30 mouse cellular contexts compared by ENCODE assay signal in the genomic region with DNA sequence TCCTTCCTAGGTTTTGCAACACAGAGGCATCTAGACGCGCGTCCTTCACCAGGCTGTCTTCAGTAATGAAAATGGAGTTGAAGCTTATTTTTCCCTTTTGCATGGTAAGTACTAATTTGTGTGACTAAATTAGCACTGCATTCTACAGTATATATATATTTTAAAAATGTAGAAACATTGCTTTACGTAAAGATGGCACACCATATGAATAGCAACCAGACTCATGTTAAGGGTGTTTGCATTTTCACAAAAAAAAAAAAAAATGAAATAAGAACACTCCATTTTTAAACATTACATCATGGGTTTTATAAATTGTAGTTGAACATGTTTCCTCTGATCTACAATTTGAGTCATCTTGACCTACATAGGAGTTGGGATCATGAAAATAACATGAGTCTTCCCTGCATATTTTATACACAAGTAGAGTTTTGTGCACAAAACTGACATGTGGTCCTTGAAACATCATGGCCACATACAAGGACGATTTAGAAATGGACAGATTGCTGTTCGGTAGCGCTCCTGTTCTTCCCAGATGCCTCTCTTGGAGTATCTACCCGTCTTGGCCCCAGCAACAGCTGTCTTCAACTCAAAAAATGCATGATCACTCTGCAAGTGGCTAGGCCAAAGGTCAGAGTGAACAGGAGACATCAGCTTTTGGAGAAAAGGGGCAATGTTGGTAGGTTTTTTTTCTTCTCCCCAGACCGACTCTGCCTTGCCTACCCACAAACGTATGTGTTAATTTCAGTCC. TPM values are rescaled to one million over a fixed set of nuclear protein-coding genes. Genes with fewer than 3 reads are reported as not detected.
DNase-seq lines count a peak whose midpoint lies in the region; ATAC-seq and TF ChIP-seq lines count a peak whose summit lies in the region.
"Had no signal": no experiment of that assay in that cellular context is flagged by ENCODE, and none has a peak within 500 bp of the region (broad histone marks: within the 10 kb centered on the region; RNA-seq: fewer than 3 reads in every experiment).

No protein-coding gene starts in this region.

- no peaks in the 10 kb centered on the region for H3K9me3 ChIP-seq in forebrain, embryonic 16.5 days (ENCODE audit: control insufficient read depth, low read length)
- H3K9me3 ChIP-seq in forebrain, embryonic 15.5 days = no peaks in the 10 kb centered on the region
- H3K9me3 ChIP-seq: embryonic facial prominence, embryonic 13.5 days; heart, embryonic 12.5 days; hindbrain, embryonic 13.5 days; kidney, embryonic 15.5 days; midbrain, embryonic 13.5 days had no signal

- WGBS in forebrain, embryonic 16.5 days = 83% methylated on average over 10 of the region's 10 CpGs
- WGBS in forebrain, embryonic 15.5 days = 84% methylated on average over 10 of the region's 10 CpGs

- DNase-seq in layer of hippocampus, adult 9-11 months = peak; percentile 8
- no peak for DNase-seq in layer of hippocampus, adult 2 months (ENCODE audit: low spot score in 2 of 2)
- peak; percentile 31 to 68 for DNase-seq in right cerebral cortex, postnatal 10 days (ENCODE audit: low spot score in 2 of 2)
- DNase-seq in right cerebral cortex, postnatal 25 days = no peak
- DNase-seq in telencephalon, adult 2 months (ENCODE audit: low read depth, low spot score) = peak; percentile 50
- DNase-seq: adrenal gland, adult 8-10 months; cerebellum, adult 11 months; cerebellum, adult 9-10 months; cerebellum, postnatal 36 days; embryo, embryonic 11 days; heart, adult 2 months; heart, postnatal 4 days; kidney, postnatal 4 days; left cerebral cortex, postnatal 4 days; lung, adult 2 months; lung, postnatal 10 days; thymus, adult 18-20 months; thymus, postnatal 36 days had no signal

- H3K36me3 ChIP-seq in forebrain, embryonic 16.5 days (ENCODE audit: control insufficient read depth, insufficient read depth) = no peaks in the 10 kb centered on the region
- no peaks in the 10 kb centered on the region for H3K36me3 ChIP-seq in forebrain, embryonic 15.5 days
- H3K36me3 ChIP-seq: embryonic facial prominence, embryonic 13.5 days; G1E; heart, embryonic 12.5 days; hindbrain, embryonic 13.5 days; kidney, embryonic 15.5 days; midbrain, embryonic 13.5 days had no signal

- no peak overlapping the region for H3K9ac ChIP-seq in forebrain, embryonic 16.5 days (replicated peaks; ENCODE audit: low read depth, low read length)
- no peak overlapping the region for H3K9ac ChIP-seq in forebrain, embryonic 15.5 days (replicated peaks)
- H3K9ac ChIP-seq: embryonic facial prominence, embryonic 13.5 days; heart, embryonic 12.5 days; hindbrain, embryonic 13.5 days; kidney, embryonic 15.5 days; liver, embryonic 14.5 days; midbrain, embryonic 13.5 days had no signal

- ATAC-seq in forebrain, embryonic 16.5 days = peak; percentile 28; the same call in 1 of the 2 replicates
- no peak for ATAC-seq in forebrain, embryonic 15.5 days (replicated peaks)
- ATAC-seq: intestine, postnatal 0 days; midbrain, embryonic 13.5 days had no signal

- no peak overlapping the region for H3K4me2 ChIP-seq in forebrain, embryonic 16.5 days (ENCODE audit: low read length)
- no peak overlapping the region for H3K4me2 ChIP-seq in forebrain, embryonic 15.5 days (replicated peaks)
- H3K4me2 ChIP-seq: embryonic facial prominence, embryonic 13.5 days; heart, embryonic 12.5 days; hindbrain, embryonic 13.5 days; kidney, embryonic 15.5 days; midbrain, embryonic 13.5 days had no signal

- H3K27me3 ChIP-seq in forebrain, embryonic 16.5 days (replicated peaks; ENCODE audit: control insufficient read depth, insufficient read depth, low read length) = no peaks in the 10 kb centered on the region
- no peaks in the 10 kb centered on the region for H3K27me3 ChIP-seq in forebrain, embryonic 15.5 days
- H3K27me3 ChIP-seq: embryonic facial prominence, embryonic 13.5 days; heart, embryonic 12.5 days; hindbrain, embryonic 13.5 days; kidney, embryonic 15.5 days; midbrain, embryonic 13.5 days had no signal

- no peak overlapping the region for H3K27ac ChIP-seq in forebrain, embryonic 16.5 days (ENCODE audit: low read length)
- H3K27ac ChIP-seq in forebrain, embryonic 15.5 days (replicated peaks) = no peak overlapping the region
- H3K27ac ChIP-seq in layer of hippocampus, adult 2 months = no peak overlapping the region
- H3K27ac ChIP-seq: heart, adult 2 months; hindbrain, embryonic 13.5 days; kidney, embryonic 15.5 days; liver, embryonic 14.5 days; macrophage; midbrain, embryonic 13.5 days had no signal

- H3K4me1 ChIP-seq in forebrain, embryonic 16.5 days (replicated peaks; ENCODE audit: control insufficient read depth, insufficient read depth, low read length) = no peaks in the 10 kb centered on the region
- no peaks in the 10 kb centered on the region for H3K4me1 ChIP-seq in forebrain, embryonic 15.5 days
- H3K4me1 ChIP-seq: hindbrain, embryonic 13.5 days; midbrain, embryonic 13.5 days had no signal

- TF ChIP-seq CTCF in layer of hippocampus, adult 2 months (conservative IDR thresholded peaks at IDR 0.05) = no peak

- H3K4me3 ChIP-seq in forebrain, embryonic 16.5 days (replicated peaks; ENCODE audit: low read length) = no peak overlapping the region
- no peak overlapping the region for H3K4me3 ChIP-seq in forebrain, embryonic 15.5 days
- no peak overlapping the region for H3K4me3 ChIP-seq in layer of hippocampus, adult 2 months
- H3K4me3 ChIP-seq: embryonic facial prominence, embryonic 13.5 days; erythroblast, embryonic 14.5 days; heart, adult 2 months; heart, embryonic 12.5 days; hindbrain, embryonic 13.5 days; kidney, embryonic 15.5 days; midbrain, embryonic 13.5 days had no signal

RNA-seq across cellular contexts. Expression of gene Rhobtb1, which starts 4.4 kb away (rescaled TPM):
- polyA plus RNA-seq in forebrain, embryonic 16.5 days (2015; fragmentation: Nextera tagmentation; extraction: Ambion mirVana) = 12.2 and 14.2 TPM in 2 replicates
- 11.9 and 13.6 TPM in 2 replicates for polyA plus RNA-seq in forebrain, embryonic 15.5 days (2015; fragmentation: Nextera tagmentation; extraction: Ambion mirVana)
- 1 to 10 TPM; 3.8 to 5.9 TPM for total RNA-seq in layer of hippocampus, adult 2 months (2021)
- polyA plus RNA-seq: G1E had no signal

RNA-seq across cellular contexts. Expression of gene A930033H14Rik, which starts 57.3 kb away (rescaled TPM):
- 1.1 TPM in 2 replicates for polyA plus RNA-seq in forebrain, embryonic 16.5 days (2015; fragmentation: Nextera tagmentation; extraction: Ambion mirVana)
- polyA plus RNA-seq in forebrain, embryonic 15.5 days (2015; fragmentation: Nextera tagmentation; extraction: Ambion mirVana) = 1.2 TPM in 2 replicates
- total RNA-seq in layer of hippocampus, adult 2 months (2021) = 1 to 10 TPM; 2.6 to 2.8 TPM
- polyA plus RNA-seq: erythroblast, embryonic 14.5 days; G1E had no signal

Comparison
In these comparisons a context has a peak if more than half of its experiments do, and no peak if none do; other contexts are left out.
1. DNase-seq: peak in layer of hippocampus, adult 9-11 months (single experiment), right cerebral cortex, postnatal 10 days (2 of 2) and telencephalon, adult 2 months (single experiment); none in layer of hippocampus, adult 2 months (0 of 2) and right cerebral cortex, postnatal 25 days (single experiment).